Mouse (Mus musculus) pancreas, adult 10 weeks (tissue): ENCODE data around the gene Ctag2. TPM values are rescaled to one million over a fixed set of nuclear protein-coding genes. Genes with fewer than 3 reads are reported as not detected.

Experiments used
- polyA plus RNA-seq: library from polyadenylated mRNA; stranded (reverse); fragments of 350-450 nt; fragmentation: Illumina TruSeq; extraction: RNeasy Lipid Tissue Mini Kit (QIAGEN cat#74804); gene quantifications from one replicate; pipeline ENCODE4 v1.2.3, GENCODE M21; 2015; ENCODE audit warnings: low read depth, low replicate concordance; ENCODE audit not compliant: insufficient read depth

Ctag2 gene
- polyA plus RNA-seq = not detected

GRCm38 (mm10) chrX:65047344-65047743, at the start of gene Ctag2:
TSS of gene Ctag2 (plus strand) at chrX:65047644.

